Mouse (Mus musculus) adrenal gland, postnatal 4 days (tissue): Measurements from ENCODE around the gene Sec61a2. TPM values are rescaled to one million over a fixed set of nuclear protein-coding genes. Genes with fewer than 3 reads are reported as not detected.

ENCODE experiments used
- DNase-seq, 2 experiments: peaks; one replicate each; pipeline ENCODE4 v3.0.0; 2021 to 2022; ENCODE audit warnings: low spot score in 2 of 2, mixed read lengths in 2 of 2
- long read RNA-seq, 2 experiments: library from polyadenylated mRNA; stranded (forward); transcript quantifications; one replicate each; pipeline ENCODE4 v2.0.0; 2021
- total RNA-seq, 2 experiments: library from RNA; stranded (reverse); gene quantifications; 2 replicates each; pipeline ENCODE4 v1.2.3; 2021

The Sec61a2 gene
- total RNA-seq: 10 to 100 TPM; 72.0 to 75.8 TPM
- long read RNA-seq, experiment 1, transcript Sec61a2-202 (12 exons, 2,448 nt): major isoform, 5 of 27 reads
- long read RNA-seq, experiment 1, partial matches to known transcripts: 14 of 27 reads
- long read RNA-seq, experiment 1, other reads (novel, unspliced or antisense): 7 of 27 reads
- long read RNA-seq, experiment 2, transcript Sec61a2-202 (12 exons, 2,448 nt): major isoform, 17 of 35 reads
- long read RNA-seq, experiment 2, partial matches to known transcripts: 8 of 35 reads
- long read RNA-seq, experiment 2, other reads (novel, unspliced or antisense): 10 of 35 reads

DNA sequence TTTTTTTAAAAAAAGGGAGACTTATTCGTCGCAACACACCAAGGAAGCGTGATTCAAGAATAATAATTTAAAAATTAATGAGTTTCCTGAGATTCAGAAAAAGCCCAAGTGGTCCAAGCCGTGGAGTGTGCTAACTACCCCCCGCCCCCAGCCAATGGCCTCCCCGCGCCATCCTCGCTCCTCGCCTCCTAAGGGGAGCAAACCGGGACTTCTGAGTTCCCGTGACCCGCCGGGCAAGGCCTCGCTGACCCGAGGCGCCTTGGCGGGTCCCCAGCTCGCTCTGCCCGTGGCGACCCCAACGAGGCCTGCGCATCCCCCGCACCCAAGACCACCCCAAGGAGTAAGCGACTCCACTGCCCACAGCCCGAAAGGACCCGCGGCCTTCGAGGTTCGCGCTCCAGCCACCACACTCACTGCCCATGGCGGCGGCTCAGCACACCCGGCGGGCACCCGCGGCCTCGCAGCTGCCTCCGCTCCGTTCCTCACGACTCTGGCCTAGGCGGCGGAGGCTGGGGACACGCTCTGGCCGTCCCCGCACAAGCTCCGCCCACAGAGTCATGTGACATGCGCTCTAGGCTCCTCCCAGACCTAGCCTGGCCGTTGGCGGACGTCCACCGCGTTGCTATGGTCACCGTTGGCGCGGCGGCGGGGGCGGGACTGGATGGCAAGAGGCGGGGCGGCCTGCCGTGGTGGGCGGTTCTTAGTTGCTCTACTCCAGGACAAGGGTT, at the start of gene Sec61a2:
Gene Sec61a2, minus strand, starts transcription at position 590 of the 728 bp plus-strand sequence.
- DNase-seq: peak; percentile 100

DNA sequence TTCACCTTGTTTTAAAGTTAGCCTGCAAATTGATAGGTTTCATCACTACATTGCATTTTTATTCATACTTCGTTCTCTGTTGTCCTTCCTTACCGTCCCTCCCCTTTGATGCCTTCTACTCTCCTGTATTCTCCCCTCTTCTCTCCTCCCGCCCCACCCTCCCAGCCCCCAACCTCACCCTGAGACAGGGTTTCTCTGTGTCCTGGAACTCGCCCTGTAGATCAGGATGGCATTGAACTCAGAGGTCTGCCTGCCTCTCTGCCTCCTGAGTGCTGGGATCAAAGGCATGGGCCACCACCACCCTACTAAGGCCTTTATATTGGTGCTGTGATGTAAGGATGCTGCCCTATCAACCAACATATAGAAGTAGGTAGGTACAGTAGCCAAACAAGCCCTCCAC, 47.8 kb upstream of the Sec61a2 start:
- no peak for DNase-seq

DNA sequence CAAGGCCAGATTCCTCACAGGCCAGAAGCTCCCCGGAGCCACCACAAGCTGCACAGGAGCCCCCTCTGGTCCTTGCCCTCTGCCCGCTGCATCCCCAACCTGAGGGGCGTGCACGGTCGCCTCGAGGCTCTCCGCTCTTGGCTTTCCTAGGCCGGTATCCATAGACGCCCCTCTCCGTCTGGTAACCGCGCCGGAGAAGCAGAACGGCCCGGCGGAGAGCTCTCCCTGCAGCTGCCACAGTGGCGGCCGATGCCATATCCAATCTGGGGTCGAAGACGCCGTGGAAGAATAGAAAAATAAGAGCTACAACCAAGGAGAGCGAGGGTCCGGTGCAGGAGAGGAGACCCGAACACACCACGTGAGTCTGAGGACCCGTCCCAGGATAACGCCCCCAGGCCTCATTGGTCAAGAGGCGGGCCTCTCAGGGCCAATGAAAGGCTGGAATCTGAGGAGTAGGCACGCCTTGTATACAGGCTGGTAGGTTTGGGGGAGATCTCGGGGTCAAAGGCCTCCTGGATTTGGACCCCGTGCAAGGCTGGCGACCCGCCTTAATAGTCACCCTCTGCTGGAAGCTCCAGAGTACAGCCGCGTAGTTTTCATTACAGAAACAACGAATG, 47.3 kb upstream of the Sec61a2 start, which contains the start of gene Dhtkd1:
Gene Dhtkd1, minus strand, starts transcription at position 377 of the 617 bp plus-strand sequence.
- peak; percentile 31 to 52 for DNase-seq

DNA sequence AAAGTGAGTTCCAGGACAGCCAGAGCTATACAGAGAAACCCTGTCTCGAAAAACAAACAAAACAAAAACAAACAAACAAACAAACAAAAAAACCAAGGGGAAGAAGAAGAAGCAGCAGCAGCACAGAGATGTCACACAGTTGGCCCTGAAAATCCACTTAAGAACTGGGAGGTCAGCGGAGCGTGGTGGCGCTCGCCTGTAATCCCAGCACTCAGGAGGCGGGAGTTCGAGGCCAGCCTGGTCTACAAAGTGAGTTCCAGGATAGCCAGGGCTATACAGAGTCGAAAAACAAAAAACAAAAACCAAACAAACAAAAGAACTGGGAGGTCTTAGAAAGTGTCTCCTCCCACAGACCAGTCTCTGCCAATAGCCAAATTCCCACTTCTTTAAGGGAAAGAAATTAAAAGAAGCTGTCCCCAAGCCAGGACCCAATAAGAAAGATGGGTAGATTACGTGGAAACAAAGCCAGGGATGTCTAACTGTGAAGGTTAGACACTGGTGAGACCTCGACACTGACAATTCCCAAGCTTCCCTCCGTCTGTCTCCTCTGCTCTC, 46.7 kb upstream of the Sec61a2 start:
- DNase-seq: no peak

DNA sequence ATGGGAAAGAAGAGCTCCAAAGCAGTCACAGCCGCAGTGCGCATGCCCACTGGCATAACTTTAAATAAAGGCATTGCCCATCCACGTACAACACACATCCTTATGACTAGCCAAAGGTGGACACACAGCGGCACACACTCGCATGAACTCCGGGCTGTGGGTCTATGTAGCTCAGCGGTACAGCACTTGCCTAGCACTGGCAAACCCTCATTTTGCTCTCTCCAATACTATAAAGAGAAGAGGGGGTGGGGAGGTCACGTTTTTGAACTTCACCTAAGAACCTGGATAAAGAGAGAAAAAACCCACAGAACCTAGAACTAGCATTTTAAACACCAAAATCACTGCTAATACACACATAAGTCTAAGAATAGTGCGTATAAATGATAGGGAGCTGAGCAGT, 45.7 kb upstream of the Sec61a2 start:
- no peak for DNase-seq

DNA sequence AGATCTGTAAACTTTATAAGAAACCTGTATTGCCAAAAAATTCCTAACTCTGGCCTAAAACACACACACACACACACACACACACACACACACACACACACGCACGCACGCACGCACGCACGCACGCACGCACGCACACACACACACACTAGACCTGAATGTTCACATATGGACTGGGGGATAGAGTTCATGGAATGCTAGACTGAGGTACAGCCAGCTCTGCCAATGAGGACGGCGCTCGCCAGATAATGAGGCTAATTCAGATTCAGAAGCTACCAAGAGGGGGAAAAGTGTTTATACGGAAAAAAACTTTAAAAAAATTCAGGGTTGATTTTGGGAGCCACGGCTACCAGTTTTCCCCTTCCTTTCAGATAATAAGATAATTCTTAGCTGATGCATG, 44.7 kb upstream of the Sec61a2 start:
- no peak for DNase-seq

DNA sequence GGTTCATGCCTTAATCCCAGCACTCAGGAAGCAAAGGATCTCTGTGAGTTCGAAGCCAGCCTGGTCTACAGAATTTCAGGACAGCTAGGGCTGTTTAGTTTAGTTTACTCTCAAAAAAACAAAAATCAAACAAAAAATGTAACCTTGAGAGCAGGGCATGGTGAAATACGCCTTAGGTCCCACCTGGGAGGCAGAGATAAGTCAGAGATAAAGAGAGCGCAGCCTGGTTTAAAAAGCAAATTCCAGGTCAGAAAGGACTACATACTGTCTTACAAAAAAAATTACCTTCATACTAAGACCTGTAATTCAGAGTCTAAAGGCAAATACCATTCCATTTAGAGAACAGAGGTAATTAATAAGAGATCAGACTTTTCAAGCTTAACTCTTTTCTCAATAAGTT, 44.1 kb upstream of the Sec61a2 start:
- DNase-seq: no peak

DNA sequence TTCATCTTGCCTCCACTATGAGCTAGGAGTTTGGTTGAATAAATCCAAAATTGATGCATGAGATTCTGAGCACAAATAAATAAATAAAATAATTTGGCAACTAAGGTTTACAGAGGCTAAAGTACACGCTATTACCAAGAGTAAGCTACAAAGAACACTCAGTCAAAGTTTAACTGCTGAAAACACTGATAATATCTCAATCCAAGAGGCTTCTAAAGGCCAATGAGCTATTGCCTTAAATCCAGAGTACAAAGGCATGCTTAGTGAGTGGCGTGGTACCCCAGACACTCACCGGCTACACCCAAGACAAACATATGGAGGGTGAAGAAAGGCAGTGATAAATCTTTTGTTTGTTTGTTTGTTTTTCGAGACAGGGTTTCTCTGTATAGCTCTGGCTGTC, 41.3 kb upstream of the Sec61a2 start:
- DNase-seq: no peak

DNA sequence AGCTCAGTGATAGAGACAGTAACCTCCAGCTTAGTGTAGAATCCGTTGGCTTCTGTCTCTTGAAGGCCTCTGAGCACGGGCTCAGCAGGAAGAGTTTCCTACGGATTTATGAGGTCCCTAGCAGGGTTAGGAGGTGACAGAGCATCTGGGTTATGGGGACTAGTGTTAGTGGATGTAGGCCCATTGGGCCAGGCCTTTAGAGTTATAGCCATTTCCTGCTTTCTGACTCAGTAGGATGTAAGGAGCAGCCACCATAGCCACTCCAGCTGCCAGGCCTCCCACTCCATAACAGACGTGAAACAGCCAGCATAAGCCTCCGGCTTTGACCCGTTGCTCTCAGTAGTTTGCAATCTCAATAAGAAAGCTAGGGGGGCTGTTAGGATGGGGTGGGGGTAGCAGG, 40.8 kb upstream of the Sec61a2 start:
- no peak for DNase-seq

DNA sequence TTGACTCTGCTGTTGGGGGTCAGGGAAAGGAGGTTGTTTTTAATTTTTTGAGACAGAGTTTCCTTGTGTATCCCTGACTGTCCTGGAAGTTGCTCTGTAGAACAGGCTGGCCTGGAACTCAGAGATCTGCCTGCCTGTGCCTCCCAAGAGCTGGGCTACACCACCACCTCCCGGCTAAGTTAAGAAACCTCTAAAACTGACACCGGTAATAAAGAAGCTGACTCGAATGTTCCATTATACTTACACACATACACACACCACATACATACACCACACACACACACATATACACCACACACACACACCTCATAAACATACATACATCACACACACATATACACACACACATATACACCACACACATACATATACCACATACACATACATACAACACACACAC, 39.7 kb upstream of the Sec61a2 start:
- no peak for DNase-seq

DNA sequence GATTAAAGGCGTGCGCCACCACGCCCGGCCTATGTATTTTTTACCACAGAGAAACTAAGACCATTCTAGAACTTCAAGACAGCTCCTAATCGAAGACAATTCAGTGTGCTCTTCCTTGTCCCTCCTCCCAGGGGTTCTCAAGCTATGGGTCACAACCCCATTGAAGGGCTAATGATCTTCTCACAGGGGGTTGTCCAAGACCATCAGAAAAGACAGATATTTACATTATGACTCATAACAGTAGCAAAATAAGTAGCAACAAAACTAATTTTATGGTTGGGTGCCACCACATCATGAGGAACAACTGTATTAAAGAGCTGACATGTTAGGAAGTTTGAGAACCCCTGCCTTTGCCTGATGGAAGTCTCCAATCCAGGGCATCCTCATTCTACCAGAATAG, 36.7 kb upstream of the Sec61a2 start:
- no peak for DNase-seq

DNA sequence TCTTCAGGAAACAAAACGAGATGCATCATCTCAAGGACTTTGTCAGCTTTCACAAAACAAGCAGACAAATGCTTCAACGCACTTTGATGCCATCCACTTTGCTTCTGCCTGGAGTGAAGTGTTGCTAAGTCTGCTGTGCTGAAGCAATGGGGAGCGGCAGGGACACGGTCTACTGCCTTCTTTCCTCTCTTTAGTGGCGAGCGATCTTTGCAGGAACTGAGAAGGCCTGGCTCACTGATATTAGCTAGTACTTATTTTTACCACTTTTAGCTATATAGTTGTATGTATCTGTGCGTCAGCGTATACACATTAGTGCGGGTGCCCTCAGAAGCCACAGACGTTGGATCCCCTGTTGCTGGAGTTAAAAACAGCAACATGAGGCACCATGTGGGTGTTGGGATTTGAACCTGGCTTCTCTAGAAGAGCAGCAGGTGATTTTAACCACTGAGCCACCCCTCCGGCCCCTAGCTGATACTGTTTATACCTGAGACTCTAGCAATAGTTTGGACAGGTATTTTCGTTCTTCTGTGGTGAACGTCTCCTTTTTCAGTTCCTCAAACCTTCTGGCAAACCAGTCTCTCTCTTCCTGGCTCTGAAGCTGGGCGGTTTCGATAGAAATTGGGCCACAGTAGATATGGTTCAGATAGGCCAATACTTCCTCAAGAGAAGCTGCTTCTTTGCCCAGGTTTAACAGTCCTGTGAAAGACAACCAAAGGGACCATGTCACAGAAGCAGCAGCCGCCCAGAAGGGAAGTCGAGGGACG, 35.2 kb upstream of the Sec61a2 start:
- no peak for DNase-seq

DNA sequence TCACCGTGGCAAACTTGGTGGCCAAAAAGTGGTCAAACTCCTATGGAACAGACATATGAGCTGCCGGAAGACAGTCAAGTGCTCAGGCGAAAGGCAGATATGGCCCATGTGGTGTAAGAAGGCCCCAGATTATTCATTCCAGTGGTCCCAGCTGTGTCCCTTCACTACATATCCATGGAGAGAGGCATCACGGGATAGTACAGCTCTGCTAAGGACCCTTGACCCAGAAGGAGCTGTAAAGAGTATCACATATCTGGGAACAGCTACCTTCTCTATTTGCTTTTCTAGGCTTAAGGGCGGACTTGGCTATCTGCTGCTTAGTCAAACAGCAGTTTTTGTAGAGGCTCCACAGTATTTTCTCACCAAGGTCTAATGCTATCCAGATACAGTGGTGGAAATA, 34.6 kb upstream of the Sec61a2 start:
- no peak for DNase-seq

DNA sequence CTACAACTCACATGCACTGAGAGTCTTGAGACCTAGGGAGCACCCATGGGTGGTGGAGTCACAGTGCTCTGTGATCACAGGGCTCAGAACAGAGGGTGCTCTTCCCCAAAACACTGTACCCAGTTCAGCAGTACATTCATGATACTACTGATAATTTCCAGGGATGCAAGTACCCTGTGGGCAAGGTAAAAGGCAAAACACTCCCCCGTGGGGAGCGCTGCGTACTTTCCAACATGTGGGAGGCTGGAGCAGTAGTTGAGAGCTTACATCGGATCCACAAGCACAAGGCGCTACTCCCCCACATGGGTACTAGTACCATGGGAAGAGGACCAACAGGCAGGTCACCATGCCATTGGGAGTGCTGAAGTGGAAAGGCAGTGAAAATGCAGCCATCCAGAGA, 32.2 kb upstream of the Sec61a2 start:
- no peak for DNase-seq

DNA sequence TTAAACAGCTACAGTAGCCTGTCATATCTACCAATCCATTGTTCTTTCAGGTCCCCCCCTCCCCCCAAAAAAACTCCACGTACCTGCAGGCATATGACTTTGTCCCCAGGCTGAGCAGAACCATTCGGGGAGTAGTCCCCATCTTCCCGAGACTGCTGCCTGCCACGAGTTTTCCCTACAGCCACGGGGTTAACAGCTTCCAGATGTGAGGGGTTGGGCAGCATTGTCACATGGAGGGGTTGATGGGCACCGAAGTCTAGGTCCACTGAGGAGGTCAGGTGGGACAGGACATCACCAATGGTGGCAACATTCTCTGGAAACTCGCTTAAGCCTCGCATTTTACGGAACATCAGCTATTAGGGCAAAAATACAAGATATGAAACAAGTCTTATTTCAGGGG, 28.6 kb upstream of the Sec61a2 start:
- DNase-seq: no peak

DNA sequence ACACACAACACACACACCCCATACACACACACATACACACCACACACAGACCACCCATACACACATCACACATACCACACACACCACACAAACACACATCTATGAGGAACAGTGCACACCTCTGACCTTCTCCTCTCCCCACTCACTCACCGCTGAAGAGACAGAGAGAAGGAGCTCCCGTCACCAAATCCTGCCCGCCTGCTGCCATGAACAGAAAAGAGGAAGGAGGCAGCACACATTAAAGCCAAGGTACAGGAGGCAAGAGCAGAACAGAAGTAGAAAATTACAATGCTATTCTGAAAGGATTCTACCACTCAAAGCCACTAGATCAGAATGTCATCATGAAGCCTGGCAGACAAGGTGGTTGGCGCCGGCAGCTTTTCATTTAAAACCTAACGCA, 27.6 kb upstream of the Sec61a2 start:
- DNase-seq: no peak

DNA sequence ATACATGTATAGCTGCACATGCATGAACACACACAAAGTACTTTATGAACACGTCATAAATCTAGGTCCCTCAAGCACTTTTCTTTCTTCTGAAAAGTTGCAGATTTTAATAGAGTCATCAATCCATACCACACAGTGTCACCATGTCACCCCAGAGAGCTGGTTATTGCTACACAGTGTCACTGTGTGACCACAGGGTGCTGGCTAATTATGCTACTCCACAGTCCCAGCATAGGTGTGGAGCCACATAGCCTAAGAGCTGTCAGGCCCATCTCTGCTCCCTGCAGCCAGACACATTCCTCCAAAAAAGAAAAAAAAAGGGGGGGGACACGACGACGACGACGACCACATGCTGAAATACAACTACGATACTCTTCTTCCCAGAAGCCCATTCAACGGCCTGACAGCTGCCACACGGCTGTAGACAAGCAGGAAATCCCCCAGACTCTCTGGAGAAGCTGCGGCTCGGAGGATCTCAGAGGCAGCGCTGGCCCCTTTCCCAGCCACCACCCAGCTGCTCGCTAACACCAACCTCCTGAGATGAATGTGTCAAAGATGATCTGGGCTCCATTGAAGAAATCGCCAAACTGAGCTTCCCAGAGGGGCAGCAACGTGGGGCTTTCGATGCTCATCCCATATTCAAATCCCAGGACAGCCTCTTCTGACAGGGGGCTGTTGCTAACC, 16.2 kb upstream of the Sec61a2 start:
- DNase-seq: no peak

DNA sequence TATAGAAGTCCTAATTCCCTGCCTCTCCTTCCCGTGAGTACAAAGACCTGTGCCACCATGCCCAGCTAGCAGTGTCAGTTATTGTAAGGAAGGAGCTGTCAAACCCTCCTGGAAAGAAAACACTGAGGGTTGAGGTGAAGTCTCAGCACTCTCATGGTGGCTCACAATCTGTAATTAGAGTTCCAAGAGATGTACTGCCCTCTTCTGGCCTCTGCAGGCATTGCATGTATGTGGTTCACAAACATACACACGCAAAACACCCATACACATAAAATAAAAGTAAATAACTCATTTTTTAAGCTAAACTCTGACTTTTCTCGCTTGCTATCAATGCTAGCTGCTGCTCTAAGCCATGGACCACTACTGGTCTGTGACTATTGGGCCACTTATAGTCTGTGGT, 11.4 kb upstream of the Sec61a2 start:
- DNase-seq: no peak

DNA sequence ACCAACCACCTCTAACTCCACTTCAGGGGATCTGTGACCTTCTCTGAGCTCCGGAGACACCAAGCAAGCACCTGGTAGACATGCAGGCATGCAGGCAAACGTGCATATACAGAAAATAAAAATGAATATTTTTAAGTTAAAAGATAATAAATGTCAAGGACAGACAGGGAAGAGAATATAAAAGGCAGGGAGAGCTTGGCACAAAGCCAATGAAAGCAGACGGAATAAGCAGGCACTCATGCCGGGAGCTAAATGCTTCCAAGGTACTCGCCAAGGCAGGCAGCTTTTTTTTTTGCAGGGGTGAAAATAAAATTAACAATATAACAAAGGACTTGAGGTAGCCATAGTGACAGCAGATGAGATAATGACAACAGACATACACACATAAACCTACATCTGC, 10.9 kb upstream of the Sec61a2 start:
- DNase-seq: peak in 1 of 2 experiments; percentile 14

DNA sequence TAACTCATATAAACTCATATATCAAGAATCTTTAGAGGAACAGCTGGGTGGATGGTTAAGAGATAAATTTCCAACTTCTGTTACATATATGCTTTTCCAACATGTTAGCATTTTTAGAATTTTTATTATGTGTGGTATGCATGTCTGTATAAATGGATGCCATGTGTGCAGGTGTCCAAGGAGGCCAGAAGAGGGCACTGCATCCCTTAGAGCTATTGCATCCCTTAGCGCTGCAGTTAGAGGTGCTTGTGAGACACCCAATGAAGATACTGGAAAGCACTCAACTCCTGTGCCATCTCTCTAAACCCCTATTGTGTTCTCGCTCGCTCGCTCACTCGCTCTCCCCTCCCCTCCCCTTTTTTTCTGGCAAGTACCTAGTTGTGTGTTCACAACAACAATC, 4.9 kb upstream of the Sec61a2 start:
- DNase-seq: no peak

DNA sequence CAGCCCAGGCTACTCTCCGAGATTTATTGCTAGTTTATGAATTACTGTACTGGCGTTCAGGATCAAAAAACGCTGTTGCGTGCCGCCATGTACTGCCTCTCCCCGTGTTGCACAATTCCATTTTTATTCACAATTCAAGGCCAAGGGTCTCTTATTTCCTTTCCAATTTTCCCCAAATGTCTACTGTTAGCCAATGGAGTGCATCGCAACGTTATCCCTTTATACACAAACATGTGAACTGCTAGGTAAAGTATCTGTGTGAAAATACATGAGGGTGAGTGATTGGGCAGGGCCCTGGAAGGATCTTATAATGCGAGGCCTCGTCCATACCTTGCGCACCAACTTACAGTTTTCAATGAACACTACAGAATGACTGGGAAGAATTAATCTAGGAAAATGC, 936 bp downstream of the Sec61a2 start:
- no peak for DNase-seq
